Mouse (Mus musculus) kidney, embryonic 15.5 days (tissue): ENCODE data around the gene Shq1. TPM values are rescaled to one million over a fixed set of nuclear protein-coding genes. Genes with fewer than 3 reads are reported as not detected.
A peak's percentile ranks its signal among the peaks of the same experiment; 100 is the strongest.

Source experiments
- ATAC-seq: fragments of 200-750 bp; cut with Nextera tagmentation; replicated peaks from 2 replicates; pipeline ENCODE4 v1.8.0; 2017; ENCODE audit warnings: moderate TSS enrichment; ENCODE audit not compliant: low FRiP score
- H3K27ac ChIP-seq: fragments of 300-500 bp; sonication (generic); 2 replicates; pipeline ENCODE4 v1.5.1; 2015; ENCODE audit warnings: mild to moderate bottlenecking, inconsistent platforms
- H3K27me3 ChIP-seq: fragments of 300-500 bp; sonication (generic); 2 replicates; pipeline ENCODE4 v1.6.1; 2015; ENCODE audit warnings: inconsistent platforms
- H3K36me3 ChIP-seq: fragments of 300-500 bp; sonication (generic); 2 replicates; pipeline ENCODE4 v1.6.1; 2015; ENCODE audit warnings: inconsistent platforms
- H3K4me1 ChIP-seq: fragments of 300-500 bp; sonication (generic); 2 replicates; pipeline ENCODE4 v1.6.1; 2015; ENCODE audit warnings: inconsistent platforms
- H3K4me2 ChIP-seq: fragments of 300-500 bp; sonication (generic); 2 replicates; pipeline ENCODE4 v1.6.1; 2015; ENCODE audit warnings: moderate library complexity, mild to moderate bottlenecking, inconsistent platforms
- H3K4me3 ChIP-seq: fragments of 300-500 bp; sonication (generic); replicated peaks from 2 replicates; pipeline ENCODE4 v1.5.1; 2015; ENCODE audit warnings: mild to moderate bottlenecking, inconsistent platforms
- H3K9ac ChIP-seq: fragments of 300-500 bp; sonication (generic); 2 replicates; pipeline ENCODE4 v1.6.1; 2015; ENCODE audit warnings: mild to moderate bottlenecking, inconsistent platforms
- H3K9me3 ChIP-seq: fragments of 300-500 bp; sonication (generic); replicated peaks from 2 replicates; pipeline ENCODE4 v1.6.1; 2016; ENCODE audit warnings: inconsistent platforms
- WGBS: fragments of 180-500 bp; shearing (Covaris S2); methylation state at CpG from one replicate; pipeline ENCODE4 v1.1.7; 2015; ENCODE audit warnings: mixed read lengths; 5-methylcytosine and 5-hydroxymethylcytosine counted together
- polyA plus RNA-seq: library from polyadenylated mRNA; unstranded; fragments of >200 nt; fragmentation: Nextera tagmentation; extraction: Ambion mirVana; gene quantifications from 2 replicates; pipeline ENCODE4 v1.2.1, GENCODE M21; 2015

The Shq1 gene
- polyA plus RNA-seq, 1 experiment from 2014 or later, result 18.3 TPM

DNA sequence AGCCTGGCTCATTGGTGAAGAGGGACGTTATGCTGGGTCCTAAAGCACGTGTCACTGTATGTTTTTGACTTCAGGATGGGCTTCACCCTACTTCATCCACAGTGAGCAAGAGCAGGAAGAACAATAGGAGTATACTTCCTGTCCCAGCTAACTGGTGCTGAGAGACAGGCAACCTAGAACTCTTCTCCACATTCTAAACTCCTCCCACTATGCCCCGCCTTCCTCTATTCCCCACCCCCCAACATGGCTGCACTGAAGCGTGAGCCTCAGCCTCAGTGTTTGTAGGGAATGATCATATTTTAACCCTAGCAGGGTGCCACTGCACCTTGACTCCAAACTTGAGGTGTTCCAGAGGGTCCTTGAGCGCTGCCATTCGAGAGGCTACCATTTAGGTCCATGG is 143.8 kb downstream of the Shq1 start:
- Histone ChIP-seq H3K4me2 (no peak overlapping the region), H3K27me3 (peaks cover 26% of the 10 kb centered on the region), H3K4me3 (no peak overlapping the region), H3K9ac (no peak overlapping the region), H3K27ac (no peak overlapping the region), H3K36me3 (no peaks in the 10 kb centered on the region), H3K9me3 (no peaks in the 10 kb centered on the region), H3K4me1 (peaks cover 38% of the 10 kb centered on the region)
- 80% methylated on average over 6 of the region's 6 CpGs for WGBS
- ATAC-seq, result no peak

DNA sequence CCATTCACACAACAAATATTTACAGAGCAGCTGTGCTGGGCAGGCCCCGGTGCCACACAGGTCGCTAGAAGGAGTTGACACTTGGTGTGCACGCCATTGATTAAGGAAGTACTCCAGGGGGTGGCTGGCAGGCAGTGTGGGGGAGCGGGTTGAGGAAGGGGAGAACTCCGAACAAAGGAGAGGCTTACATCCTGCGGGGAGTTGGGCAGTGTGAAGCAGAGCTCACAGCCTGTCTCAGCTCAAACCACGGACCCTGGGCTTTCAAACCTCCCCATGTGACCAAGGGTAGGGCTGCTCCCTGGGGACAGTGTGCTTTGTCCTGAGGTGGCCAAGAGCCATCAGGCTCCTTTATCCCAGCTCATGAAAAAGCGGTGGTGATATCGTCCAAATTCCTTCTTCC is 144.9 kb downstream of the Shq1 start:
- peaks cover 35% of the 10 kb centered on the region for H3K27me3 ChIP-seq
- no peaks in the 10 kb centered on the region for H3K9me3 ChIP-seq
- H3K4me3 ChIP-seq, result peak overlapping the region; percentile 7; the same call in 1 of the 2 replicates
- peak; percentile 67 for ATAC-seq
- H3K27ac ChIP-seq, result no peak overlapping the region
- H3K4me2 ChIP-seq, result peak overlapping the region; percentile 49
- peaks cover 38% of the 10 kb centered on the region for H3K4me1 ChIP-seq
- WGBS, result 7% methylated on average over 9 of the region's 9 CpGs
- no peaks in the 10 kb centered on the region for H3K36me3 ChIP-seq
- H3K9ac ChIP-seq, result no peak overlapping the region

DNA sequence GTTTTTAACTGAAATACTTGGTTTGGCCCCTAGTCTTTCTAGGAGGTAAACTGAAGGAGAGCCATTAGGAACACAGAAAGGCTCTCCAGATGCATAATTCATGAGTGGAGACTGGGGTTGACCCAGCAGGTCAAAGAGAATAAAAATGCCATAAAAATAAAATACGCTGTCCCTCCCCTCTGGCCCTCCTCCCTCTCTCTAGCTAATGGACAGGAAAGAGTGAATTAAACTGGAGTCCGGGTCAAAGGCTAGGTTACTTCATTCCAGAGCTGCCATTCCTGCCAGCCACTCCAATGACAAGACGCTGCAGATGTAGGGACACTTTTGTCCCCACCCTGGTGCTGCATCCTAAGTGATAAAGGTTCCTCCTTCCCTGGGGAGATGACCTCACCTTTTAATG is 145.5 kb downstream of the Shq1 start:
- H3K4me3 ChIP-seq, result peak overlapping the region; percentile 7; the same call in 1 of the 2 replicates
- H3K9ac ChIP-seq, result no peak overlapping the region
- no peak overlapping the region for H3K27ac ChIP-seq
- H3K36me3 ChIP-seq, result no peaks in the 10 kb centered on the region
- H3K4me2 ChIP-seq, result peak overlapping the region; percentile 49
- 4% methylated on average over 3 of the region's 3 CpGs for WGBS
- H3K4me1 ChIP-seq, result peaks cover 38% of the 10 kb centered on the region
- ATAC-seq, result peak; percentile 59
- peaks cover 32% of the 10 kb centered on the region for H3K27me3 ChIP-seq
- no peaks in the 10 kb centered on the region for H3K9me3 ChIP-seq

DNA sequence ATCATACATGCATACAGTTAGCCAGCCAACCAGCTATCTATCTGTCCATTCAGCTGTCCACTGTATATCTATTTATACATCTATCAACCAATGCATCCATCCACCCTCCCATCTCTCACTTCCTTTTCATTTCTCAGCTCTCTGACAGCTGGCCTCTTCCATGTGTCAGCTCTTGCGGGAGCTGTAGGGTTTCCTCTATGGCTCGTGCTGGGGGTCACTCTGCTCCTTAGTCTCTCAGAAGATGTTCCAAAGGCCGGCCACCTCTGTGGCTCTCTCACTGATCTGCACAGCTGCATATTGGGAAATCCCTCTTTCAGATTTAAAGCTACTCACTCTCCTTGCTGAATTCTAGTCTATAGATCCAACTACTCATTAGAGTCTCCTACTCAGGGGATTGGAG is 148.5 kb downstream of the Shq1 start:
- Histone ChIP-seq H3K27me3 (peaks cover 54% of the 10 kb centered on the region), H3K4me1 (peaks cover 32% of the 10 kb centered on the region), H3K9ac (no peak overlapping the region), H3K36me3 (no peaks in the 10 kb centered on the region), H3K4me3 (no peak overlapping the region), H3K27ac (no peak overlapping the region), H3K9me3 (no peaks in the 10 kb centered on the region), H3K4me2 (no peak overlapping the region)
- WGBS, result 50% methylated on average over 3 of the region's 3 CpGs
- no peak for ATAC-seq

DNA sequence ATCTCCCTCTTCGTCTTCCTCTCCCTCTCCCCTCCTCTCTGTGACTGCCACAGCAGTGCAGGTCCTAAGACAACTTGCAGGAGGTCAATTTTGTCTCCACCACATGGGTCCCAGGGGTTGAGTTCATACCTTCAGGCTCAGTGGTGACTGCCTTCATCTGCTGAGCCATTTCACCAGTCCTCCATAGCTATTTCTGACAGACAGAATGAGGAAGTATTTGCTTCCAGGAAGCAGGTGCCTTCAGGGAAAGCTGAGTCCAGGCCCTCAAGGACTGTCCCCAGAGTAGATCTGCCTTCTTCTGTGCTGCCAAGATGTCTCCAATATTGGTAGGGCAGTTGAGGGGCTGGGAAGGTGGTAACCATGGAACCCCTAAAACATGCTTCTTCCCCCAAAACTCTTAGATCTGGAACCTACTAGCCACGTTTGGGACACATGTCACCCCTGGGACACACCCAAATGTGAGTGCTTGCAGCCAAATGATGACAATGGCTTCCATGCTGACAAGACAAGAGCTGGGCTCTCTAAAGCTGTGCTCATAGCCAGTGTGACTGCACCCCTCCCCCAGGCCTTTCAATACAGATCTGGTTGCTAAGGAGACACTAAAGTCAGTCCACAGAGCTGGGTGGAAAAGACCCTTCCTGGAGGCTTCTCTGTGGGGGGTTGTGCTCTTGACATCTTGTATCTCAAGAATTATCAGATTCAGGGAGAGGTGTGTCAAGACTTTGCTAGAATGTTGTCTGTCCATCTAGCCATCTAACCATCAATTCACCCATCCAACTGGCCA is 149.2 kb downstream of the Shq1 start:
- H3K27ac ChIP-seq, result no peak overlapping the region
- no peak overlapping the region for H3K9ac ChIP-seq
- ATAC-seq, result no peak
- H3K36me3 ChIP-seq, result no peaks in the 10 kb centered on the region
- no peak overlapping the region for H3K4me2 ChIP-seq
- peaks cover 51% of the 10 kb centered on the region for H3K27me3 ChIP-seq
- 80% methylated on average over 2 of the region's 2 CpGs for WGBS
- peaks cover 30% of the 10 kb centered on the region for H3K4me1 ChIP-seq
- H3K4me3 ChIP-seq, result no peak overlapping the region
- no peaks in the 10 kb centered on the region for H3K9me3 ChIP-seq

DNA sequence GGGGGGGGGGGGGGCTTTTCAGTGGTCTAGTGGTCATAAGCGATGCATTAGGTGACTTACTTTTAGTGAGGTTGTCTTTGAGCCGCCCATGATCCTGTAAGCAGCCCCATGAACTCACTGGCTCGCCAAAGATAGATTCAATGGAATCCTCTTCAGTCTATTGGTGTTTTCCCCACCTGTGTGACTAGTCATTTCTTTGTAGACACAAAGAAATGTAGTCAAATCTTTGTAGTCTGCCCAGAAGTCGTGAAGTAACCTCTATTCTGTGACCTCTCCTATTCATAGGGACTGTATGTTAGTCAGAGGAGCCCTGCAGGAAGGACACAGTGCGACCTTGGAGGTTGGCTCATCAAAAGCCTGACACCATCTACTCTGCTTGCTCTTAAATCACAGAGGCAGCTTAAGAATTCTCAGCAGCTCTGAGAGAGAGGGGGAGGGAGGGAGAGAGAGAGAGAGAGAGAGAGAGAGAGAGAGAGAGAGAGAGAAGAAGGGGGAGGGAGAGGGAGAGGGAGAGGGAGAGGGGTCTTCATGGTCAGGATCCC is 150.3 kb downstream of the Shq1 start:
- no peak overlapping the region for H3K27ac ChIP-seq
- WGBS, result 67% methylated on average over 5 of the region's 5 CpGs
- peaks cover 19% of the 10 kb centered on the region for H3K4me1 ChIP-seq
- no peak overlapping the region for H3K4me3 ChIP-seq
- H3K9ac ChIP-seq, result no peak overlapping the region
- H3K9me3 ChIP-seq, result no peaks in the 10 kb centered on the region
- H3K27me3 ChIP-seq, result peaks cover 48% of the 10 kb centered on the region
- no peak overlapping the region for H3K4me2 ChIP-seq
- no peak for ATAC-seq
- no peaks in the 10 kb centered on the region for H3K36me3 ChIP-seq

DNA sequence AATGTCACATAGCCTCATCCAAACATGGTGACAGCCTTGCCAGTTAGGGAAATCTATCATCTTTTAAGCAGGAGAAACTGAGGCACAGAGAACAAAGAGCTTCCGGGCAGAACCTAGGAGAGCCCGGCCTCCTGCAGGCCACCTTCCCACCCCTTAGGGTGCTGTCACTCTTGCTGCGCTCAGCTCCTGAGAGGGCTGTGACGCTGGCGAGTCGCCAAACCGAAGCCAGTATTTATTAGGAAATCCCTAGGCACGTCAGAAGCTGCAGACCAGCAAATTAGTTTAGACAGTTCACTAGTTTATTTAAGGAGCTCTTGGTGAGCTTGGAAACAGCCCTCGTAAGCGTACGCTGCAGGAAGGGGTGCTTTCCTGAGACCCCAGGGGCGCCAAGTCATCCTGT is 151.1 kb downstream of the Shq1 start:
- 44% methylated on average over 12 of the region's 12 CpGs for WGBS
- 0 out of 2 replicates have a peak, but pooled peaks cover 11% of the 10 kb centered on the region for H3K4me1 ChIP-seq
- peaks cover 50% of the 10 kb centered on the region for H3K27me3 ChIP-seq
- H3K4me2 ChIP-seq, result no peak overlapping the region
- ATAC-seq, result no peak
- no peaks in the 10 kb centered on the region for H3K36me3 ChIP-seq
- no peak overlapping the region for H3K4me3 ChIP-seq
- H3K27ac ChIP-seq, result no peak overlapping the region
- no peaks in the 10 kb centered on the region for H3K9me3 ChIP-seq
- H3K9ac ChIP-seq, result no peak overlapping the region

Other genes with a start within 250 kb of the Shq1 start
- 9.0 and 10.1 TPM in 2 replicates for gene Gxylt2, start 33.6 kb upstream of the Shq1 start, polyA plus RNA-seq
- gene Ppp4r2, start 162.5 kb upstream of the Shq1 start, polyA plus RNA-seq, result 21.5 and 22.6 TPM in 2 replicates